Mouse (Mus musculus) bone marrow, adult 2 months (tissue): ENCODE results near the gene Crisp4.

Source experiments
- CTCF ChIP-seq: fragments of 200-500 bp; IDR thresholded peaks from 2 replicates; pipeline ENCODE4 v1.5.1; 2011; ENCODE audit warnings: low read length, control low read depth; ENCODE audit not compliant: control insufficient read depth, insufficient read depth
- POLR2A ChIP-seq: fragments of 200-500 bp; IDR thresholded peaks from 2 replicates; pipeline ENCODE4 v1.6.1; 2011; ENCODE audit warnings: low read depth, mild to moderate bottlenecking, control low read depth, low read length, borderline replicate concordance; ENCODE audit not compliant: control insufficient read depth

DNA sequence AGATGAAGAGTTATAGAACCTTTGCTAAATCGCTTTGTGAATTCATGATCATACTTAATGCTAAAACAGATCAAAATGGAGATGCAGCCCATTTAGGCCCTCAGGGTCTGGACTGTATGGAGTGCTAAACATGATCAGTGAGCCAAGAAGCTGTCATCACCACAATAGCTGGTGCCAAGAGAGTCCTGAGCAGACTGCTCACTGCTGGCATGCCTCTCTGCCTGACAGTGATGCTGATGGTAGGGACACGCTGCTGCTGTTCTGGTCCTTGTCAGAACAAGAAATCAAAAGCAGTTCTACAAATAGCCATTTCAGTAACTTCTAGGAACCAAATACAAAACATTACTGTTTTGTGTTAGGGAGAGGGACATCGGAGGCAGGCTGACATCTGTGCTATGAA is 35.5 kb upstream of the Crisp4 start:
- TF ChIP-seq POLR2A (no peak), CTCF (no peak)
